Mouse (Mus musculus): ENCODE data around the gene Cct4. TPM values are rescaled to one million over a fixed set of nuclear protein-coding genes. Genes with fewer than 3 reads are reported as not detected.

Cct4 gene
- polyA plus RNA-seq, 1 experiment = 77.8 TPM

DNA sequence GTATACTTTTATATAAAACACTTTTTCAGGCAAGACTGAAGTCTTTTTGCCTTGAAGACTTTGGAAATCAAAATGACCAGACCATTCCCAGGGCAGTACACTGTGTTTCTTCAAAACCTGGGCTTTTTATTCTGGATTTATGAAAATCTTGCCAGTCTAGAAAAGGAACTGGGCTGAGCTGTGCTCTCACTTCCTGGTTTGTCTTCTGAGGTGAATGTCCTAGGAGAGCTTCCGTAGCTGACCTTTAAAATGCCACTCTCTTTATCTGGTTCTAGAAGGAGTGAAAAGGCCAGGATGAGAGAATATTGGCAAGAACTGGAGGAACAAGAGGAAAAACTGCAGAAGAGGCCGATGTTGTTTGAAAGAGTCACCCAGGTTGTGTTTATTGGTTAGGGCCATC lies 32.8 kb downstream of the Cct4 start:
- no peak for DNase-seq (ENCODE audit: extremely low spot score in 1 of 2, low spot score in 1 of 2)

DNA sequence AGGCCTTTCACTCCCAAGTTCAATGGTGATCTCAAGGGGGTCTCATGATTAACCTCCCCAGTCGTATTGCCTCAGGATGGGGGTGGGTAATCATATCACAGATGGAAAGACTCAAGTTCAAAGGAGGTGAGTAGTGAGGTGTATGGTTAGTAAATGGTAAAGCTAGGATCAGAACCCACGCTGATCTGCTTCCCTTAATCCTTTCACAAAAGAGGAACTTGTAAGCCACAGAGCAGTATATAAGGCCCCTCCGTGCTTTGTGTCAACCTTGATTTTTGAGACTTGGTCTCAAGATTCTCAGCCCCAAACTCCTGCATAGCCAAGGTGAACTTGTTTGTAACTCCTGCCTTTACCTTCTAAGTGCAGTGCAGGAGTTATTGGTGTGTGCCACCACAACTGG lies 33.9 kb downstream of the Cct4 start:
- no peak for DNase-seq (ENCODE audit: extremely low spot score in 1 of 2, low spot score in 1 of 2)

DNA sequence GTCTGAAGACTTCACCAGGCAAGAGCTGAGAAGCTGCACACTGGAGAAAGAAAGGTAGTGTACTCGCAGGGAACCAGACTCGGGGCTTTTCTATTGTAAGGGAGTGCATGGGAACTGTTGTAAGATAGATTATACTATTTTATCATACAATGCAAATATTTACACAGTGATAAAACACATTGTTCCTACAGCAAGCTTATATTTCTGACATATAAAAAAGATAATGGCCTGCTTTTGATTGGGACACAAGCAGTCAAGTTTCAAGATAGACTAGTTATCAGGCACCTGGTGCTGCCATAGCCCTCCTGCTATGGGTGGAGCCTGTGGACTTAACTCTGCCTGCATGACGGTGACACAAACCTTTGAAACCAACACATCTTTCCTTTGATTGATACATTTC lies 38.6 kb downstream of the Cct4 start:
- DNase-seq (ENCODE audit: extremely low spot score in 1 of 2, low spot score in 1 of 2) = no peak

DNA sequence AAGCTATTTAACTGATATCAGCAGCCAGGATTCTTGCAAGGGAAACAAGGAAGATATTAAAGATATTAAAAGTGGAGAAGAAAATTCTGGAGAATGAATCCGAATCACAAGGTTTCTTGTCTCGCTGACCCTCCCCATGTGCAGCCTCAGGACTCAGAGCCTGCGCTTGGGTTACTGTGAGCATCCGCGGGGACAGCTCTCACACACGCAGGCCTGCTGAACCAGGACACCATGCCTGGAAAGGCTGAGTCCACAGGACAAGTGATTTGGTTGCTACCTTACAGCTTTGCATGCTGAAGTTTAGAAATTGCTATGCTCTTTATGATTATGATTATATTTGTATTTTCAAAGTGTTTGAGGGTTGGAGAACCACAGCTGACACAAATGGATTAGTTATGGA lies 39.1 kb downstream of the Cct4 start:
- no peak for DNase-seq (ENCODE audit: extremely low spot score in 1 of 2, low spot score in 1 of 2)

DNA sequence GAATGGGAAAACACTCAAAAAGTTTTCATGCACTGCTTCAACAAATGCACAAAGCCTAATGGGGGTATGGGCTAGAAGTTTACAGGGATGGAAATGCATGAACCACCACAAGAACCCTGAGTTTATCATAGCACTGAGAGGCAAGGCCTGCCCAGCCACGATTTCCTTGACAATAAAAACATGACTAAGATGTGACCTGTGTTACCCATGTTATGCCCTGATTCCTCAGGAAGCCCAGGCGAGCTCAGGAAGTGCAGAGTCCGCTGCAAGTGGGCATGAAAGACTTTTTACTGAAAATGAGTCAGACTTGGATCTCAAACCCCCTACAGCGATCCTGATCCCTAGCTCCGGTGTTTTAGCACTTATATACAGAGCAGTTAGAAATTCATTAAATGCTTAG lies 56.9 kb downstream of the Cct4 start:
- no peak for DNase-seq (ENCODE audit: extremely low spot score in 1 of 2, low spot score in 1 of 2)

DNA sequence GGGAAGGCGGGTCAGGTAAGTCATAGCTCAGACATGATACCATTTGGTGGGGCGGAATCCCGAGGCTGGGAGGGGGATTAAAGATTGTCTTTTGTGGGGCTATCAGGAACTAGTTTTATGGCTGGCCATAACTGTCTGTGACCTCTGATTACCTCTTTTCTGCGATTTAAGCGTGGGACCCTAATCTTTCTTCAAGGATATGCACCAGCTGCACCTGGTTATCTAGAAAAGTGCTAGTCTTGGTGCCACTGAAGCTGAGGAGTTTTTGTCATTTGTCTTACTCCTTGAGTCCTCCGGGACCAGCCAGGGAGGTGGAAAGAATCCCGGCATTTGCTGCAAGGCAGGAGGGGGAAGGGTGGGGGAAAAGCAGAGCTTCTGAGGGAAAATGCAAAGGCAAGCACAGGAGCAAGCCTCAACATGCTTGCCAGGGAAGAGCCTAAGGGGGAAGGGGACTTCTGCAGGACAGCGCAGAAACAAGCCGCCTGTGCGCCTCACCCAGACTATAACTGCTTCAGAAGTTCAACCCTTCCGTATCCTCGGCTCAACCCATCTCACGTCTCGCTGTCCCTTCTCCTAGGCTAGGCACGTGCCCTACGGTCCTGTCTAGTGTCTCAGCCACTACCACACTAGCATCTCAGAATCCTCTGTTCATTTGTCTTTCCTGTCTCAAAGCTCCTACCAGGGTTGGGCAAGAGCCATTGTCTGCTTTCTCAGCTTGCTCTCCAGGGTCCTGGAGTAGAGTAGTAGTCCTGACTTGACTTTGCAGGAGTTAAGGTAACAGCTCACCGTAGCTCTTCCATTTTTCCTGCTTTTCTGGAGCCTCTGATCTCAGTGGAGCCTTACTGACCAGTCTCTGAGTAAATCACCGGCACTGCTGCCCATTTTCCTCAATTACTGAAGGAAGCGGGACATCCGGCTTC lies 57.6 kb downstream of the Cct4 start:
- no peak for DNase-seq (ENCODE audit: extremely low spot score in 1 of 2, low spot score in 1 of 2)

DNA sequence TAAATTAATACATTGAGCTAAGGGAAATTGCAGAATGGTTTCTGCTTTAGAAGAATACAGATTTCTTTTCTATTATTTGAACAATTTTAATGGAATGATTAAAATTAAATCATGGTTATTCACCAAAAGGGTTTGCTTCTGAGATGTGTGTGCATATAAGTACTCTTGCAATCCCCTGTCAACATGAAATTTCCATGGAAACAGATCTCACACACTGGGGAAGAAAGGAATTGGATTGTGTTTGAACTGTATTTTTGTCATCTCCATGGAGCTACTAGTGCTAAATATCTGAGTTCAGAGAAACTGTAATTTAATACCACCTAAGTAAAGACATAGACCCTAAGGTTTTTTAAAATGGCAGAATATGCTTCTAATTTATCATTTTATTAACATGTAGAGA lies 59.3 kb downstream of the Cct4 start:
- no peak for DNase-seq (ENCODE audit: extremely low spot score in 1 of 2, low spot score in 1 of 2)

DNA sequence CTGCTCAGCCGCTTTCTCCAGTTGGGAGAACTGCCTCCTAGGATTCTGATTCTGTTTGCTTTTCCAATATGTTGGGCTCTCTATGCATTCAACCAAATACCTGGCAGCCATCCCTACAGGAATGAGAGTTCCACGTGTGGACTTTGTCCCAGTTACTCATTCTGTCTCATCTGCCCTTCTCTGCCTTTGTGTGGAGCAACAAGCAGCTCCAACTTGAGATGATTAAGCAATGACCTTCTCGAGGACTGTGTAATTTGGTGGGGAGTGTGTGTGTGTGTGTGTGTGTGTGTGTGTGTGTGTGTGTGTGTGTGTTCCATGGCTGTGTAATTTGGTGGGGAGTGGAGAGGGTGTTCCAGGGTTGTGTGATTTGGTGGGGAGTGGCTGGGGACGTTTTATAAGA lies 62.0 kb downstream of the Cct4 start:
- no peak for DNase-seq (ENCODE audit: extremely low spot score in 1 of 2, low spot score in 1 of 2)

Other genes with a start within 250 kb of the Cct4 start
- 9.7 and 11.2 TPM in 2 replicates for gene B3gnt2, start 129.6 kb upstream of the Cct4 start, polyA plus RNA-seq (2012; rRNA removed)
- 59.0 and 60.0 TPM in 2 replicates for gene Zrsr1, start 18.5 kb upstream of the Cct4 start, polyA plus RNA-seq (2012; rRNA removed)
- gene Gm28048, start 8.4 kb upstream of the Cct4 start, polyA plus RNA-seq (2012; rRNA removed) = 3.8 and 6.4 TPM in 2 replicates
- gene Commd1, start 8.1 kb upstream of the Cct4 start, polyA plus RNA-seq (2012; rRNA removed) = 39.1 and 46.5 TPM in 2 replicates
- 4.1 and 4.5 TPM in 2 replicates for gene Fam161a, start 17.0 kb downstream of the Cct4 start, polyA plus RNA-seq (2012; rRNA removed)